Mouse (Mus musculus): ENCODE data around the gene Clstn3.
"Not testable (repeated sequence)": the region's sequence is repeated elsewhere in the genome, so short reads cannot be mapped to it uniquely, and the experiment has no call there.

- not testable (repeated sequence) for TF ChIP-seq CTCF, POLR2A (IDR thresholded peaks at IDR 0.05; ENCODE audit: extremely low read depth, insufficient read depth, low read length)
Measured at GRCm38 (mm10) chr6:124425042-124425441, 39.6 kb downstream of the Clstn3 start.

Measured in cortical plate, adult 2 months (tissue).